Mouse (Mus musculus) E14TG2a.4 (cell line): Measurements from ENCODE around the gene Chaf1a.

Experiments used
- H3K27me3 ChIP-seq: 2 replicates; pipeline ENCODE4 v1.6.1; 2014; ENCODE audit warnings: low read length, control low read depth; ENCODE audit not compliant: insufficient read depth
- H3K36me3 ChIP-seq: 2 replicates; pipeline ENCODE4 v1.6.1; 2014; ENCODE audit warnings: low read length, control low read depth; ENCODE audit not compliant: insufficient read depth
- H3K4me1 ChIP-seq: replicated peaks from 2 replicates; pipeline ENCODE4 v1.6.1; 2014; ENCODE audit warnings: low read depth, low read length, control low read depth
- H3K4me3 ChIP-seq: replicated peaks from 2 replicates; pipeline ENCODE4 v1.5.1; 2014; ENCODE audit warnings: mild to moderate bottlenecking, low read length
- H3K9me3 ChIP-seq: 2 replicates; pipeline ENCODE4 v1.6.1; 2014; ENCODE audit warnings: low read length, control low read depth
- CTCF ChIP-seq: conservative IDR thresholded peaks from 2 replicates; pipeline ENCODE4 v1.5.1; 2014; ENCODE audit warnings: low read length
- NANOG ChIP-seq: IDR thresholded peaks from 2 replicates; pipeline ENCODE4 v1.6.1; 2014; ENCODE audit warnings: borderline replicate concordance, low read length, mixed read lengths
- POU5F1 ChIP-seq: IDR thresholded peaks from 2 replicates; pipeline ENCODE4 v1.6.1; 2014; ENCODE audit warnings: low read length, borderline replicate concordance

The Chaf1a gene

DNA sequence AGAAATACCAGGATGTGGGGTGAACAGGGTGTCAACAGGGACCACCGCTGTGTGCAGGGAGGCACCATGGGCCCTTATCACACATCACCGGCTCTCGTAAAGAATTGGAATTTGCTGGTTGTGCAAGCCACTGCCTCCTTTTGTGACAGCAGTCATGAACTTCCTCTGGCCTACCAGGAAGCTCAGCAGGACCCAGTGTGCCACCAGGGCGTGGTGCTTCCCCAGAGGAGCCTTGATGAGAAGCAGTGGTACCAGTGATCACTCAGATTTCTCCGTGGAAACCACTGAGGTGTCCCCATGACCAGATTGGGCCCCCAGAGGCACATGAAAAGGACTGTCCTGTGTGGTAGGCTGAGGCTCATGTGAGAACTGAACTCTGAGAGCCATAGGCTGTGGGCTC lies 16.9 kb upstream of the Chaf1a start:
- Histone ChIP-seq H3K27me3 (no peaks in the 10 kb centered on the region), H3K36me3 (peaks cover 100% of the 10 kb centered on the region), H3K4me1 (peaks cover 70% of the 10 kb centered on the region), H3K9me3 (no peaks in the 10 kb centered on the region), H3K4me3 (no peak overlapping the region)
- no peak for TF ChIP-seq CTCF
- TF ChIP-seq NANOG: no peak
- TF ChIP-seq POU5F1: no peak

DNA sequence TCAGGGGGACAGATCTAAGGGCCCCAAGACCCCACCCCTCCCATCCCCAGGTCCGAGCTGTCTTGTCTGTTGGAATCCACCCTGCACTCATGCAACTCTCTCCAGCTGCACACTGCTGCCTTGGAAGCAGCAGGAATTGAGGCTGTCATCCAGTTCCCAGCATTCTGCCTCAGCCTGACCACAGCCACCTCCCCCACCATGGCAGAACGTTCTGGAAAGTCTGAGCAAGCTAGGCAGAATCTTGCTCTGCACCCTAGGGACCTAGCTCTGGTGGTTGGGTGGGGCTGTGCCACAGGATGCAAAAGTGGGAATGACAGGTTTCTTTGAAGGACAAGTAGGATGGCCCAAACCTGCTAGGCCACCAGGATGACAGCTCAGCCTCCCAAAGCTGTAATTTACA lies 15.8 kb upstream of the Chaf1a start:
- H3K9me3 ChIP-seq: no peaks in the 10 kb centered on the region
- H3K4me1 ChIP-seq: peaks cover 69% of the 10 kb centered on the region
- H3K4me3 ChIP-seq: no peak overlapping the region
- H3K27me3 ChIP-seq: no peaks in the 10 kb centered on the region
- peaks cover 100% of the 10 kb centered on the region for H3K36me3 ChIP-seq
- TF ChIP-seq NANOG: no peak
- TF ChIP-seq POU5F1: no peak
- TF ChIP-seq CTCF: no peak

DNA sequence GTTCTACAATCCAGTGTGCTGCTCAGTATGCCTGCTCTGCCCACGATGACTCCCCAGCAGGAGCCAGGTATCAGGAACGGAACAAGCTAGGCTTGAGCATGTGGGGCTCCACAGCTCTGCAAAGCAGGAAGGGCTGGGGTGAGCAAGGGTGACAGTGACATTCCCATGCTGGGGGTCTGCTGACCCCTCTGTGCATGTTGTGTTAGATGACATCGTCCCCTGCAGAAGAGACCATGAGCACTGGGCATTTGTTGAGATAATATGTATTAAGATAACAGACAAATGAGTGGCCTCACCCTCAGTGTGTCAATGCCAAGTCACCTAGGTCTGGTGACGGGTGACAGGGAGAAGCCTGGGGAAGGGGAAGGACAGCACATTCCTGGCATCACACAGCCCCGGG lies 15.3 kb upstream of the Chaf1a start:
- no peaks in the 10 kb centered on the region for H3K9me3 ChIP-seq
- H3K36me3 ChIP-seq: peaks cover 100% of the 10 kb centered on the region
- H3K27me3 ChIP-seq: no peaks in the 10 kb centered on the region
- H3K4me3 ChIP-seq: no peak overlapping the region
- H3K4me1 ChIP-seq: peaks cover 72% of the 10 kb centered on the region
- no peak for TF ChIP-seq CTCF
- TF ChIP-seq NANOG: no peak
- no peak for TF ChIP-seq POU5F1

DNA sequence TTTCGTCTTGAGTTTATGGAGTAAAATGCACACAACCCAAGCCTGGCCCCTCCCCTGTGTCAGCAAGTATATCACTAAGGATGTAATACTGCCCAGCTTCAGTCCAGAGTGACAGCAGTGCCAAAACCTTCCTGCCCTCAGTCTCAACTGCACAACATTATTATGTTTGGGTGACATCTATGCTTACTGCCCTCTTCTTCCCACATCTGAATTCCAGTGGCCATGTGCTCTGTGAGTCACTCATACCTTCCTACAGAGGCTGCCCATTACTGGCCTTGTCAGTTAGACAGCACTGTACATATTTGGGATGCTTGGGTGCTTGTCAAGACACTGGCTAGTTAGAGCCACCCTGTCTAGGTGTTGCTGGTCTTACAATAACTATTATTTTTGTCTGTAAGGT lies 13.9 kb upstream of the Chaf1a start:
- Histone ChIP-seq H3K36me3 (peaks cover 100% of the 10 kb centered on the region), H3K9me3 (no peaks in the 10 kb centered on the region), H3K27me3 (no peaks in the 10 kb centered on the region), H3K4me3 (no peak overlapping the region), H3K4me1 (peaks cover 78% of the 10 kb centered on the region)
- TF ChIP-seq POU5F1 (no peak), NANOG (no peak), CTCF (no peak)

DNA sequence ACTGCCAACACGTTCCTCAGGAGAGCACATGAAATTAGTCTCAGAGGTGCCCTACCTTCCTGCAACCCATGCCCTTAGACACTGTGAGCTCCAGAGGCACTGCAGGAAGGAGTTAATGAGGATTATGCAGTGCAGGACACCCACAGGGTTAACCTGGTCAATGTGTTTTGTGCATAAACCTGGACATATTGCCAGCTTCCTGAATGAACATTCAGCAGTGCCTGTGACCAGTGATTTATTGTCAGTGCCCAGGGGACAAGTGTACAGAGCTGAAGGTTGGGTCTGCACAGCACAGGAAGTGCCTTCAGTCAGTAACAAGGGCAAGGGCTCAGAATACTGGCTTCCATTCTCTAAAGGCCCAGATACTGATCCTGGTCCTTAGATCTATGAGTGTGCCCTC lies 13.4 kb upstream of the Chaf1a start:
- H3K4me1 ChIP-seq: peaks cover 78% of the 10 kb centered on the region
- no peak overlapping the region for H3K4me3 ChIP-seq
- H3K9me3 ChIP-seq: no peaks in the 10 kb centered on the region
- no peak for TF ChIP-seq POU5F1
- TF ChIP-seq CTCF: no peak
- no peak for TF ChIP-seq NANOG
- peaks cover 96% of the 10 kb centered on the region for H3K36me3 ChIP-seq
- H3K27me3 ChIP-seq: no peaks in the 10 kb centered on the region

DNA sequence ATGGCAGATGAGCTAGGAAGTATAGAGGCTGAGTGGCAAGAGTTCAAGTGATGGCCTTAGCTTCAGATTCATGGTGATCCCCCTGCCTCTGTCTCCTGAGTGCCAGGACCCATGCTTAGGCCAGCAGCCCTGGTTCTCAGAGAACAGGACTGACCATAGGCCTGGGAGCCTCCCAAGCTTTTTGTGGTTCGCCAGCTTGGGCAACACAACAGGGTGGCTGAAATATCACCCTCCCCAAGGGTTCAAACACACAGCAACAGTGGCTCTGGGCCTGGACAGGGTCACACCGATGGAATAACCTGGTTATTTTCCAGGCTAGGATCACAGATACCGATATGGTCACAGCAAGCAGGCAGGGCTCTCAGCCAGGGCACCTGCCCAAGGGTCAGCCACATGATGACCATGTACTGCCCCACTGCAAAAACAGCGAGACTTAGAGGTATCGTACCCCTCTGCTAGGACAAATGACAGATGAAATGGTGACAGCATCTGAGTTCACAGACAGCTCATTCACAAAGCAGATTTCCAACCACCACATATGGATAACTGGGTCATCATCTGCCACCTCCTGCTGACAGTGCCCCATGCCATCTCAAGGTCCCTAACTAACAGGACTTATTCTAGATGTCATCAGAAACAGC lies 12.3 kb upstream of the Chaf1a start:
- H3K4me1 ChIP-seq: peaks cover 78% of the 10 kb centered on the region
- H3K27me3 ChIP-seq: no peaks in the 10 kb centered on the region

DNA sequence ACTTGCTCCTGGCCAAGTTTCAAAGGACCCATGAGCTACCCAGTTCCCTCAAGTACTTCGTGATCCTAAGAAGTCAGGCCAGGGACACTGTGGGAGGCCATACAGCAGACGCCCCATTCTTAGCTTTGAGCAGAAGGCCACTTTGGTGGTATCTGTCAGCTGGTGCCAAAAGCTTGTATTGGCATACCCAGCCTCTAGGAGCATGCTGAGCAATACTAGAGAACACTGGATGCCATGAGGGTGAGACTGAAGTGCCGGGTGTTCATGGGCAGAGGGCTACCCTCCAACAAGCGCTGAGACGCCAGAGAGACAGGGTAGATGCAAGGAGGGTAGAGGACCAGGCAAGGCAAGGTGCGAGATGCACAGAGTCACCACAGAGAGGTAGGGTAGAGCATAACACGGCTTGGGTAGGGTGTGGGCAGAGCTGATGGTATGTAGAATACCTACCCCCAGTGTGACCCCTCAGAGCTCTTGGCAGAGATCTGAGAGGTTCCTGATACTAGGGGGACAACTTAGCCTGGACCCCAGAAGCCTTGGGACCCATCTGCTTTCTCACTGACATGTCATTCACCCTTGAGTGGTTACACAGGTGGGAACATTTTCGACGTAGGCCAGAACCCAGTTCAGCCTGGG lies 9.9 kb upstream of the Chaf1a start:
- Histone ChIP-seq H3K9me3 (no peaks in the 10 kb centered on the region), H3K27me3 (no peaks in the 10 kb centered on the region), H3K4me1 (peaks cover 79% of the 10 kb centered on the region), H3K36me3 (peaks cover 92% of the 10 kb centered on the region), H3K4me3 (no peak overlapping the region)
- TF ChIP-seq POU5F1: no peak
- no peak for TF ChIP-seq NANOG
- no peak for TF ChIP-seq CTCF

More for the DNA sequence above, 12.3 kb upstream of the Chaf1a start:
- Histone ChIP-seq H3K4me3 (no peak overlapping the region), H3K36me3 (peaks cover 93% of the 10 kb centered on the region), H3K9me3 (no peaks in the 10 kb centered on the region)
- TF ChIP-seq CTCF (no peak), POU5F1 (no peak), NANOG (no peak)

DNA sequence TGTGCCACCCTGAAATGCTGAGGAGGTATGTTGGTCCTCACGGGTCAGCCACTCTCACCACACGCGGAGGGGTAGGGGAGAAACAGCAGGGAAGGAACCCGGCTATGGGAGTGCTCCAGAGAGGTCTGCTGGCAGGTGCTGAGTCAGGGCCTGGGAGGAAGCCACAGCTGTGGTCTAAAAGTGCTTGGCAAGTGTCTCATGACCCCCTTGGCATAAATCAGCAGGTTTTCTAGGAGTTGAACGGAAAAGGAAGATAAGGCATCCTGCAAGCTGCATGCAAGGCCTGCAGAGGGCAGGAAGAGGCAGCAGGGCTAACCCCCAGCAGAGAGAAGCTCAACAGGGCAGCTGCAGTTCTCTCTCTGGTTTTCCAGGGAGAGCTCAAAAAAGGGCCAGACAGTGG lies 9.3 kb upstream of the Chaf1a start:
- peaks cover 83% of the 10 kb centered on the region for H3K4me1 ChIP-seq
- no peak for TF ChIP-seq CTCF
- no peak for TF ChIP-seq POU5F1
- no peak for TF ChIP-seq NANOG
- peaks cover 87% of the 10 kb centered on the region for H3K36me3 ChIP-seq

DNA sequence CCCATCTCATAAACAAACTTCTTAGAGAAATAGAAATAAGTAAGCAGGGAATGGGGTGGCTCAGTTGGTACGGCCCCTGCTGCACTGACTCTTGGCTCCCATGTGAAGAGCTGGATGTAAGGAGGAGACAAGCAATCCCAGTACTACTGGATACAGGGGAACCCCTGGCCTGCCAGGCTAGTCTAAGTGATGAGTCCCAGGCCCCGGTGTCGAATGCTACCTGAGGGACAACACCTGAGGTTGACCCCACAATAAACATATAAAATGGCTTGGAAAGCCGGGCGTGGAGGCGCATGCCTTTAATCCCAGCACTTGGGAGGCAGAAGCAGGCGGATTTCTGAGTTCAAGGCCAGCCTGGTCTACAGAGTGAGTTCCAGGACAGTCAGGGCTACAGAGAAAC lies 8.8 kb upstream of the Chaf1a start:
- no peak overlapping the region for H3K4me3 ChIP-seq
- peaks cover 78% of the 10 kb centered on the region for H3K4me1 ChIP-seq
- TF ChIP-seq POU5F1 (no peak), NANOG (no peak), CTCF (no peak)
- no peaks in the 10 kb centered on the region for H3K27me3 ChIP-seq
- H3K9me3 ChIP-seq: no peaks in the 10 kb centered on the region
- H3K36me3 ChIP-seq: peaks cover 82% of the 10 kb centered on the region

More for the DNA sequence above, 9.3 kb upstream of the Chaf1a start:
- no peaks in the 10 kb centered on the region for H3K27me3 ChIP-seq
- H3K4me3 ChIP-seq: no peak overlapping the region
- H3K9me3 ChIP-seq: no peaks in the 10 kb centered on the region
